Mouse (Mus musculus) liver, adult 2 months (tissue): ENCODE results near the gene Clasrp. TPM values are rescaled to one million over a fixed set of nuclear protein-coding genes. Genes with fewer than 3 reads are reported as not detected.

ENCODE experiments used
- DNase-seq: peaks from one replicate; pipeline ENCODE4 v3.0.0-alpha.2; 2011; ENCODE audit warnings: low read depth, low spot score; ENCODE audit errors: extremely low read depth
- H3K27ac ChIP-seq: fragments of 200-500 bp; replicated peaks from 2 replicates; pipeline ENCODE4 v1.5.1; 2012; ENCODE audit warnings: low read depth, mild to moderate bottlenecking, control low read depth, inconsistent platforms, low read length; ENCODE audit not compliant: insufficient read depth
- H3K27me3 ChIP-seq: fragments of 200-500 bp; 2 replicates; pipeline ENCODE4 v1.6.1; 2012; ENCODE audit warnings: mild to moderate bottlenecking, moderate library complexity, low read length, inconsistent platforms; ENCODE audit not compliant: control insufficient read depth, insufficient read depth
- H3K36me3 ChIP-seq: fragments of 200-500 bp; 2 replicates; pipeline ENCODE4 v1.6.1; 2012; ENCODE audit warnings: low read length, inconsistent platforms; ENCODE audit not compliant: control insufficient read depth, insufficient read depth
- H3K4me1 ChIP-seq: fragments of 200-500 bp; 2 replicates; pipeline ENCODE4 v1.6.1; 2011; ENCODE audit warnings: low read length; ENCODE audit not compliant: control insufficient read depth, insufficient read depth
- H3K4me3 ChIP-seq: fragments of 200-500 bp; 2 replicates; pipeline ENCODE4 v1.5.1; 2011; ENCODE audit warnings: low read depth, mild to moderate bottlenecking, control low read depth, low read length, moderate library complexity; ENCODE audit not compliant: insufficient read depth
- H3K79me2 ChIP-seq: fragments of 200-500 bp; 2 replicates; pipeline ENCODE4 v1.6.1; 2012; ENCODE audit warnings: inconsistent platforms, mild to moderate bottlenecking, low read length, moderate library complexity; ENCODE audit not compliant: control insufficient read depth, insufficient read depth
- H3K9ac ChIP-seq: fragments of 200-500 bp; 2 replicates; pipeline ENCODE4 v1.6.1; 2012; ENCODE audit warnings: low read depth, mild to moderate bottlenecking, control low read depth, inconsistent platforms, low read length
- CTCF ChIP-seq: fragments of 200-500 bp; IDR thresholded peaks from 2 replicates; pipeline ENCODE4 v1.5.1; 2011; ENCODE audit warnings: low read depth, low read length, control low read depth
- POLR2A ChIP-seq: fragments of 200-500 bp; IDR thresholded peaks from 2 replicates; pipeline ENCODE4 v1.6.1; 2011; ENCODE audit warnings: low read length, control low read depth; ENCODE audit not compliant: insufficient read depth; ENCODE audit errors: extremely low read depth
- WGBS: fragments of 180-500 bp; shearing (Covaris S2); methylation state at CpG from one replicate; pipeline ENCODE4 v1.1.7; 2018; 5-methylcytosine and 5-hydroxymethylcytosine counted together
- polyA plus RNA-seq: library from polyadenylated mRNA; depleted of rRNA; stranded (reverse); fragments of >200 nt; gene quantifications from 2 replicates; pipeline ENCODE4 v1.2.3, GENCODE M21; 2012
- total RNA-seq: library from RNA; depleted of rRNA; stranded (reverse); fragments of >200 nt; gene quantifications from 2 replicates; pipeline ENCODE4 v1.2.3, GENCODE M21; 2014

The Clasrp gene
- total and polyA plus RNA-seq, 2 experiments = 5.3 to 24.8 TPM

- Histone ChIP-seq H3K27me3 (no peaks in the 10 kb centered on the region), H3K9ac (no peak overlapping the region), H3K27ac (no peak overlapping the region), H3K36me3 (no peaks in the 10 kb centered on the region), H3K79me2 (peaks cover 14% of the 10 kb centered on the region; the same call in 1 of the 2 replicates), H3K4me1 (peaks cover 5% of the 10 kb centered on the region; the same call in 1 of the 2 replicates), H3K4me3 (no peak overlapping the region)
- DNase-seq = no peak
- TF ChIP-seq CTCF (no peak), POLR2A (no peak)
- WGBS = 81% methylated on average over 12 of the region's 12 CpGs
These were observed 1.2 kb downstream of the Clasrp start for GRCm38 (mm10) chr7:19603055-19603454.

- TF ChIP-seq CTCF (no peak), POLR2A (no peak)
- peaks cover 5% of the 10 kb centered on the region; the same call in 1 of the 2 replicates for H3K4me1 ChIP-seq
- H3K4me3 ChIP-seq = no peak overlapping the region
- H3K27me3 ChIP-seq = no peaks in the 10 kb centered on the region
- H3K79me2 ChIP-seq = peaks cover 14% of the 10 kb centered on the region; the same call in 1 of the 2 replicates
- no peak for DNase-seq
- 77% methylated on average over 5 of the region's 5 CpGs for WGBS
- no peak overlapping the region for H3K9ac ChIP-seq
- no peaks in the 10 kb centered on the region for H3K36me3 ChIP-seq
- H3K27ac ChIP-seq = no peak overlapping the region
These were observed 3.7 kb downstream of the Clasrp start for GRCm38 (mm10) chr7:19600562-19600961.

- no peak for DNase-seq
- no peak for TF ChIP-seq CTCF
- no peak for TF ChIP-seq POLR2A
- Histone ChIP-seq H3K27me3 (no peaks in the 10 kb centered on the region), H3K36me3 (no peaks in the 10 kb centered on the region), H3K4me1 (no peaks in the 10 kb centered on the region), H3K4me3 (no peak overlapping the region), H3K27ac (no peak overlapping the region), H3K79me2 (no peaks in the 10 kb centered on the region), H3K9ac (no peak overlapping the region)
- 91% methylated on average over 10 of the region's 10 CpGs for WGBS
These were observed 11.1 kb downstream of the Clasrp start for GRCm38 (mm10) chr7:19593061-19593730.

- Histone ChIP-seq H3K27ac (no peak overlapping the region), H3K36me3 (peaks cover 13% of the 10 kb centered on the region; the same call in 1 of the 2 replicates), H3K9ac (no peak overlapping the region), H3K4me3 (no peak overlapping the region), H3K79me2 (no peaks in the 10 kb centered on the region), H3K4me1 (no peaks in the 10 kb centered on the region), H3K27me3 (no peaks in the 10 kb centered on the region)
- 60% methylated on average over 3 of the region's 3 CpGs for WGBS
- TF ChIP-seq POLR2A = no peak
- peak; percentile 72 for TF ChIP-seq CTCF
- peak; percentile 60 for DNase-seq
These were observed 14.4 kb downstream of the Clasrp start for GRCm38 (mm10) chr7:19589917-19590316.

GRCm38 (mm10) chr7:19589207-19589606 is 15.1 kb downstream of the Clasrp start:
- H3K79me2 ChIP-seq = no peaks in the 10 kb centered on the region
- H3K9ac ChIP-seq = no peak overlapping the region
- H3K36me3 ChIP-seq = peaks cover 16% of the 10 kb centered on the region; the same call in 1 of the 2 replicates
- 55% methylated on average over 3 of the region's 3 CpGs for WGBS
- no peak overlapping the region for H3K27ac ChIP-seq
- H3K27me3 ChIP-seq = no peaks in the 10 kb centered on the region
- DNase-seq = peak; percentile 27
- TF ChIP-seq POLR2A (no peak), CTCF (peak; percentile 54; the same call in 1 of the 2 replicates)
- H3K4me1 ChIP-seq = no peaks in the 10 kb centered on the region
- H3K4me3 ChIP-seq = no peak overlapping the region

- no peak overlapping the region for H3K4me3 ChIP-seq
- TF ChIP-seq CTCF (no peak), POLR2A (no peak)
- no peak overlapping the region for H3K27ac ChIP-seq
- WGBS = 95% methylated on average over 46 of the region's 46 CpGs
- no peak for DNase-seq
- H3K79me2 ChIP-seq = no peaks in the 10 kb centered on the region
- no peaks in the 10 kb centered on the region for H3K27me3 ChIP-seq
- H3K9ac ChIP-seq = no peak overlapping the region
- H3K36me3 ChIP-seq = peaks cover 23% of the 10 kb centered on the region; the same call in 1 of the 2 replicates
- no peaks in the 10 kb centered on the region for H3K4me1 ChIP-seq
These were observed 18.0 kb downstream of the Clasrp start for GRCm38 (mm10) chr7:19586269-19586668.
